Comparison of ENCODE assay signal across 14 mouse cellular contexts in the genomic region with DNA sequence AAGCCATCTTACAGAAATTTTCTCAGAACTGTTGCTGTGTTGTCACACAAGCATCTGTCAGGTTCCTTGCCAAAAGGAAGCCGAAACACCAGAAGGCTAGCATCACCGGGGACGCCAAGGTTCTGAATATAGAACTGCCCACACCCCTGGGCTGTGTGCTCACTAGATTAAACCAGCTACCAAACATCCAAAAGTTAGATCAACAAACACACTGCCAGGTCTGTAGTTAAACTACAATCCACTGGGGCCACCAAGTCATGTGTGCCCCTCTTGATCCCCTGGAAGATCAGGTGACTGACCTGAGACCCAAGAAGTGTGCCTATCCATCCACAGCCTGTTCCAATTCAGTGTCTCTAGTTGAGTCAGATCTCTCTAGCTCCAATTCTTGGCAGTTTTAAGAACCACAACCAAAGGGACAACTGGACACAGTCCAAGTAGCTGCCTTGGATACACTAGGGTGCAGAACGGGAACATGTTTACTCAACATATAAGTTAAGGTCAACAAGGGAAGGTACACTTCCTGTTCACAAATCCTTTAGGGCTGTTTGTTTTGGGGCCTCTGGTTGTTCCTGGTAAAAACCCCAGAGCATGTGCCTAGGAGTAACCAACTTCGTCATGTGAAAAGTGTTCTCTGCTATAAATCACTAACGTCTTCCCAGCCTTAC.
DNase-seq lines count a peak whose midpoint lies in the region; ATAC-seq and TF ChIP-seq lines count a peak whose summit lies in the region.
"Had no signal": no experiment of that assay in that cellular context is flagged by ENCODE, and none has a peak within 500 bp of the region (broad histone marks: within the 10 kb centered on the region; RNA-seq: fewer than 3 reads in every experiment).

No protein-coding gene starts in this region.

- no peaks in the 10 kb centered on the region for H3K27me3 ChIP-seq in kidney, postnatal 0 days (ENCODE audit: insufficient read depth, low read length)
- H3K27me3 ChIP-seq: CH12.LX; heart, embryonic 12.5 days; hindbrain, embryonic 15.5 days had no signal

- H3K4me3 ChIP-seq in left cerebral cortex, adult 2 months, result no peak overlapping the region
- H3K4me3 ChIP-seq in kidney, postnatal 0 days (replicated peaks; ENCODE audit: low read depth, low read length), result no peak overlapping the region
- H3K4me3 ChIP-seq: heart, embryonic 12.5 days; hindbrain, embryonic 15.5 days had no signal

- intact Hi-C loops in left cerebral cortex, adult 2 months (cut with DNase I), result no loop called here

- 0 out of 2 replicates have a peak, but pooled peaks cover 3% of the 10 kb centered on the region for H3K4me1 ChIP-seq in kidney, postnatal 0 days (replicated peaks; ENCODE audit: insufficient read depth, low read length)
- H3K4me1 ChIP-seq: hindbrain, embryonic 15.5 days had no signal

- no peak overlapping the region for H3K9ac ChIP-seq in kidney, postnatal 0 days (ENCODE audit: low read depth, low read length)
- H3K9ac ChIP-seq: heart, embryonic 12.5 days; hindbrain, embryonic 15.5 days had no signal

- WGBS in kidney, postnatal 0 days, result 42% methylated on average over 6 of the region's 6 CpGs

- peak; percentile 42 to 47 for DNase-seq in left cerebral cortex, adult 18-20 months (ENCODE audit: low spot score in 2 of 2)
- no peak for DNase-seq in left cerebral cortex, adult 2 months (ENCODE audit: extremely low spot score in 1 of 2, low spot score in 2 of 2)
- peak; percentile 33 to 63 for DNase-seq in frontal cortex, postnatal 36 days (ENCODE audit: low spot score in 2 of 2)
- peak; percentile 21 for DNase-seq in kidney, postnatal 0 days (ENCODE audit: low spot score)
- peak; percentile 22 for DNase-seq in lung, postnatal 36 days
- no peak for DNase-seq in gastrocnemius, adult 18-20 months (ENCODE audit: low spot score)
- DNase-seq in thymus, postnatal 25 days, result no peak
- DNase-seq in testis, postnatal 10 days (ENCODE audit: low spot score), result no peak
- DNase-seq: embryo, embryonic 11 days; midbrain, embryonic 14.5 days had no signal

- H3K4me2 ChIP-seq in kidney, postnatal 0 days (ENCODE audit: low read length), result no peak overlapping the region
- H3K4me2 ChIP-seq: heart, embryonic 12.5 days; hindbrain, embryonic 15.5 days had no signal

- no peak for TF ChIP-seq CTCF in left cerebral cortex, adult 2 months (IDR thresholded peaks at IDR 0.05)
- TF ChIP-seq CTCF in kidney, postnatal 0 days (IDR thresholded peaks at IDR 0.05; ENCODE audit: low read depth), result no peak

- H3K9me3 ChIP-seq in kidney, postnatal 0 days (replicated peaks; ENCODE audit: low read length), result no peaks in the 10 kb centered on the region
- H3K9me3 ChIP-seq: heart, embryonic 12.5 days; hindbrain, embryonic 15.5 days had no signal

- no peak overlapping the region for H3K27ac ChIP-seq in left cerebral cortex, adult 2 months
- H3K27ac ChIP-seq in kidney, postnatal 0 days, result no peak overlapping the region
- H3K27ac ChIP-seq: hindbrain, embryonic 15.5 days had no signal

- ATAC-seq in kidney, postnatal 0 days (replicated peaks; ENCODE audit: low FRiP score, low read depth), result peak; percentile 73
- ATAC-seq: forebrain, embryonic 14.5 days had no signal

- H3K36me3 ChIP-seq in kidney, postnatal 0 days (ENCODE audit: insufficient read depth, low read length), result no peaks in the 10 kb centered on the region
- H3K36me3 ChIP-seq: heart, embryonic 12.5 days; hindbrain, embryonic 15.5 days had no signal

Comparison
In these comparisons a context has a peak if more than half of its experiments do, and no peak if none do; other contexts are left out.
1. DNase-seq: peak in left cerebral cortex, adult 18-20 months (2 of 2), frontal cortex, postnatal 36 days (2 of 2), kidney, postnatal 0 days (single experiment) and lung, postnatal 36 days (single experiment); none in left cerebral cortex, adult 2 months (0 of 2), gastrocnemius, adult 18-20 months (single experiment), thymus, postnatal 25 days (single experiment) and testis, postnatal 10 days (single experiment).